Mouse (Mus musculus) MEL (cell line): ENCODE measurements around the gene Scn4b. TPM values are rescaled to one million over a fixed set of nuclear protein-coding genes. Genes with fewer than 3 reads are reported as not detected.

Experiments
- DNase-seq: peaks from one replicate; pipeline ENCODE4 v3.0.0; 2011; ENCODE audit warnings: low read depth, low spot score
- H3K27ac ChIP-seq: 2 replicates; pipeline ENCODE4 v1.5.1; 2012; ENCODE audit warnings: low read depth, mild to moderate bottlenecking, control low read depth, low read length, moderate library complexity; ENCODE audit not compliant: control insufficient read depth
- H3K27me3 ChIP-seq, 2 experiments: fragments of 150-350 bp in 1 of 2; sonication (generic) in 1 of 2; 2 replicates each; pipeline ENCODE4 v1.6.1; 2012; ENCODE audit warnings: low read length in 2 of 2, mild to moderate bottlenecking in 2 of 2, improper control_type of control experiment in 1 of 2, moderate library complexity in 1 of 2; ENCODE audit not compliant: insufficient read depth in 2 of 2, control insufficient read depth in 1 of 2
- H3K36me3 ChIP-seq, 2 experiments: 2 replicates each; pipeline ENCODE4 v1.6.1; 2012 to 2014; ENCODE audit warnings: low read length in 2 of 2, improper control_type of control experiment in 1 of 2, inconsistent platforms in 1 of 2, mild to moderate bottlenecking in 1 of 2; ENCODE audit not compliant: insufficient read depth in 2 of 2, control insufficient read depth in 1 of 2
- H3K4me1 ChIP-seq, 2 experiments: fragments of 150-350 bp in 1 of 2; sonication (generic) in 1 of 2; 2 replicates each; pipeline ENCODE4 v1.6.1; 2012; ENCODE audit warnings: low read length in 2 of 2, improper control_type of control experiment in 1 of 2, mild to moderate bottlenecking in 1 of 2; ENCODE audit not compliant: insufficient read depth in 2 of 2, control insufficient read depth in 1 of 2
- H3K4me3 ChIP-seq, 2 experiments: fragments of 150-350 bp in 1 of 2; sonication (generic) in 1 of 2; 2 replicates each; pipeline ENCODE4 v1.5.1; 2012; ENCODE audit warnings: low read depth in 2 of 2, low read length in 2 of 2, mild to moderate bottlenecking in 2 of 2, moderate library complexity in 2 of 2, control low read depth in 1 of 2, improper control_type of control experiment in 1 of 2; ENCODE audit not compliant: control insufficient read depth in 1 of 2, insufficient read depth in 1 of 2
- H3K79me2 ChIP-seq: 2 replicates; pipeline ENCODE4 v1.6.1; 2012; ENCODE audit warnings: mild to moderate bottlenecking, low read length, moderate library complexity; ENCODE audit not compliant: control insufficient read depth, poor library complexity, insufficient read depth
- H3K9ac ChIP-seq: 2 replicates; pipeline ENCODE4 v1.6.1; 2012; ENCODE audit warnings: low read depth, mild to moderate bottlenecking, control low read depth, low read length, moderate library complexity; ENCODE audit not compliant: control insufficient read depth, poor library complexity, severe bottlenecking
- H3K9me3 ChIP-seq: fragments of 150-350 bp; sonication (generic); replicated peaks from 2 replicates; pipeline ENCODE4 v1.6.1; 2012; ENCODE audit warnings: mild to moderate bottlenecking, low read length, improper control_type of control experiment, moderate library complexity; ENCODE audit not compliant: insufficient read depth
- BHLHE40 ChIP-seq: IDR thresholded peaks from 2 replicates; pipeline ENCODE4 v1.6.1; 2012; ENCODE audit warnings: low read depth, mild to moderate bottlenecking, inconsistent platforms, low read length, improper control_type of control experiment, borderline replicate concordance
- CHD1 ChIP-seq: IDR thresholded peaks from 2 replicates; pipeline ENCODE4 v1.6.1; 2012; ENCODE audit warnings: low read depth, mild to moderate bottlenecking, inconsistent platforms, low read length, improper control_type of control experiment
- EP300 ChIP-seq, 2 experiments: IDR thresholded peaks; 2 replicates each; pipeline ENCODE4 v1.6.1; 2011; ENCODE audit warnings: improper control_type of control experiment in 2 of 2, low read length in 2 of 2, low read depth in 1 of 2, mild to moderate bottlenecking in 1 of 2
- ETS1 ChIP-seq: IDR thresholded peaks from 2 replicates; pipeline ENCODE4 v1.6.1; 2012; ENCODE audit warnings: low read depth, mild to moderate bottlenecking, inconsistent platforms, low read length, improper control_type of control experiment, moderate library complexity
- GABPA ChIP-seq: IDR thresholded peaks from 2 replicates; pipeline ENCODE4 v1.6.1; 2012; ENCODE audit warnings: low read depth, mild to moderate bottlenecking, inconsistent platforms, low read length, improper control_type of control experiment, moderate library complexity
- GATA1 ChIP-seq: IDR thresholded peaks from 2 replicates; pipeline ENCODE4 v1.6.1; 2011; ENCODE audit warnings: low read depth, low read length, improper control_type of control experiment
- HCFC1 ChIP-seq: IDR thresholded peaks from 2 replicates; pipeline ENCODE4 v1.6.1; 2012; ENCODE audit warnings: low read depth, mild to moderate bottlenecking, inconsistent platforms, low read length, improper control_type of control experiment, moderate library complexity
- JUND ChIP-seq: IDR thresholded peaks from 2 replicates; pipeline ENCODE4 v1.6.1; 2011; ENCODE audit warnings: low read depth, mild to moderate bottlenecking, improper control_type of control experiment, low read length
- MAFK ChIP-seq: IDR thresholded peaks from 2 replicates; pipeline ENCODE4 v1.6.1; 2011; ENCODE audit warnings: low read depth, mild to moderate bottlenecking, low read length, improper control_type of control experiment, borderline replicate concordance
- MAX ChIP-seq: IDR thresholded peaks from 2 replicates; pipeline ENCODE4 v1.6.1; 2011; ENCODE audit warnings: low read length, improper control_type of control experiment
- MAZ ChIP-seq: IDR thresholded peaks from 2 replicates; pipeline ENCODE4 v1.6.1; 2012; ENCODE audit warnings: low read depth, mild to moderate bottlenecking, inconsistent platforms, low read length, improper control_type of control experiment
- MXI1 ChIP-seq: IDR thresholded peaks from 2 replicates; pipeline ENCODE4 v1.6.1; 2011; ENCODE audit warnings: mild to moderate bottlenecking, low read depth, low read length, improper control_type of control experiment
- MYB ChIP-seq: IDR thresholded peaks from 2 replicates; pipeline ENCODE4 v1.6.1; 2011; ENCODE audit warnings: mild to moderate bottlenecking, low read depth, low read length, improper control_type of control experiment
- MYC ChIP-seq: IDR thresholded peaks from 2 replicates; pipeline ENCODE4 v1.6.1; 2011; ENCODE audit warnings: low read depth, mild to moderate bottlenecking, low read length, improper control_type of control experiment, moderate library complexity
- NELFE ChIP-seq: IDR thresholded peaks from 2 replicates; pipeline ENCODE4 v1.6.1; 2011; ENCODE audit warnings: low read depth, low read length, improper control_type of control experiment
- NRF1 ChIP-seq: IDR thresholded peaks from 2 replicates; pipeline ENCODE4 v1.6.1; 2014; ENCODE audit warnings: low read depth, mild to moderate bottlenecking, inconsistent platforms, low read length, improper control_type of control experiment, moderate library complexity; ENCODE audit not compliant: poor library complexity, insufficient read depth, severe bottlenecking
- POLR2AphosphoS2 ChIP-seq: IDR thresholded peaks from 2 replicates; pipeline ENCODE4 v1.6.1; 2011; ENCODE audit warnings: low read length, improper control_type of control experiment
- POLR2AphosphoS5 ChIP-seq: IDR thresholded peaks from 2 replicates; pipeline ENCODE4 v1.6.1; 2012; ENCODE audit warnings: low read depth, borderline replicate concordance, mild to moderate bottlenecking, inconsistent platforms, low read length, moderate library complexity, mixed read lengths
- RAD21 ChIP-seq: IDR thresholded peaks from 2 replicates; pipeline ENCODE4 v1.6.1; 2011; ENCODE audit warnings: mild to moderate bottlenecking, low read depth, low read length, improper control_type of control experiment
- RCOR1 ChIP-seq: IDR thresholded peaks from 2 replicates; pipeline ENCODE4 v1.6.1; 2012; ENCODE audit warnings: low read depth, mild to moderate bottlenecking, inconsistent platforms, low read length, improper control_type of control experiment
- SIN3A ChIP-seq: IDR thresholded peaks from 2 replicates; pipeline ENCODE4 v1.6.1; 2012; ENCODE audit warnings: low read length, improper control_type of control experiment, inconsistent platforms
- SMC3 ChIP-seq: IDR thresholded peaks from 2 replicates; pipeline ENCODE4 v1.6.1; 2011; ENCODE audit warnings: low read depth, low read length, improper control_type of control experiment
- TAL1 ChIP-seq: IDR thresholded peaks from 2 replicates; pipeline ENCODE4 v1.6.1; 2012; ENCODE audit warnings: mild to moderate bottlenecking, inconsistent platforms, low read length, moderate library complexity, mixed read lengths
- TBP ChIP-seq: IDR thresholded peaks from 2 replicates; pipeline ENCODE4 v1.8.0; 2011; ENCODE audit warnings: low read depth, low read length, improper control_type of control experiment
- TCF12 ChIP-seq: IDR thresholded peaks from 2 replicates; pipeline ENCODE4 v1.6.1; 2014; ENCODE audit warnings: low read depth, mild to moderate bottlenecking, inconsistent platforms, low read length, improper control_type of control experiment, moderate library complexity
- USF1 ChIP-seq: IDR thresholded peaks from 2 replicates; pipeline ENCODE4 v1.6.1; 2014; ENCODE audit warnings: low read depth, mild to moderate bottlenecking, inconsistent platforms, low read length, improper control_type of control experiment, moderate library complexity
- ZC3H11A ChIP-seq: IDR thresholded peaks from 2 replicates; pipeline ENCODE4 v1.6.1; 2012; ENCODE audit warnings: low read depth, mild to moderate bottlenecking, inconsistent platforms, low read length, improper control_type of control experiment
- ZKSCAN1 ChIP-seq: IDR thresholded peaks from 2 replicates; pipeline ENCODE4 v1.6.1; 2012; ENCODE audit warnings: low read depth, mild to moderate bottlenecking, inconsistent platforms, low read length, improper control_type of control experiment, moderate library complexity
- ZMIZ1 ChIP-seq: IDR thresholded peaks from 2 replicates; pipeline ENCODE4 v1.6.1; 2012; ENCODE audit warnings: low read depth, mild to moderate bottlenecking, inconsistent platforms, low read length, improper control_type of control experiment, moderate library complexity
- ZNF384 ChIP-seq: IDR thresholded peaks from 2 replicates; pipeline ENCODE4 v1.6.1; 2012; ENCODE audit warnings: low read depth, mild to moderate bottlenecking, inconsistent platforms, low read length, improper control_type of control experiment
- polyA plus RNA-seq, 2 experiments: library from polyadenylated mRNA; stranded (reverse) in 1 of 2; unstranded in 1 of 2; fragments of >175 nt in 1 of 2; fragments of >200 nt in 1 of 2; gene quantifications; 2 replicates each; pipeline versions ENCODE4 v1.2.1 to v1.2.4; 2012; ENCODE audit warnings: low replicate concordance in 2 of 2, low read depth in 1 of 2; ENCODE audit not compliant: insufficient read length in 2 of 2, insufficient read depth in 1 of 2, missing spikeins in 1 of 2
- total RNA-seq: library from RNA; depleted of rRNA; stranded (reverse); fragments of 300-350 nt; gene quantifications from 2 replicates; pipeline ENCODE4 v1.2.3, GENCODE M21; 2012

Gene Scn4b
- total and polyA plus RNA-seq, 3 experiments, result not detected

- Histone ChIP-seq H3K4me3 (no peak overlapping the region), H3K79me2 (no peaks in the 10 kb centered on the region), H3K4me1 (peaks cover 0 to 4% of the 10 kb centered on the region in 2 experiments; a peak in 2 of 4 replicates)
- no peak for TF ChIP-seq JUND
- TF ChIP-seq NELFE, result no peak
- no peak for TF ChIP-seq MAX
- no peak for TF ChIP-seq ZMIZ1
- no peak for TF ChIP-seq ZNF384
- TF ChIP-seq EP300 (IDR thresholded peaks at IDR 0.05; ENCODE audit: low read depth in 1 of 2, low read length in 2 of 2), result no peak
- TF ChIP-seq NRF1, result no peak
- no peak for TF ChIP-seq CHD1
- no peak for TF ChIP-seq MAZ
- TF ChIP-seq ZC3H11A, result no peak
- TF ChIP-seq MYC, result no peak
- no peak for TF ChIP-seq GATA1
- TF ChIP-seq TCF12, result no peak
- no peak for TF ChIP-seq SMC3
- TF ChIP-seq RCOR1, result no peak
- TF ChIP-seq, all 39 proteins: peak for 0
- no peak for DNase-seq
- H3K9ac ChIP-seq, result no peak overlapping the region
- H3K9me3 ChIP-seq, result no peaks in the 10 kb centered on the region
- no peak overlapping the region for H3K27ac ChIP-seq
- H3K36me3 ChIP-seq, result peaks cover 0 to 2% of the 10 kb centered on the region in 2 experiments; a peak in 2 of 4 replicates
- H3K27me3 ChIP-seq, result peaks cover 3 to 4% of the 10 kb centered on the region in 2 experiments; a peak in 3 of 4 replicates
Observed at GRCm38 (mm10) chr9:45121001-45121400, 17.2 kb upstream of the Scn4b start.

GRCm38 (mm10) chr9:45121769-45122168, 16.4 kb upstream of the Scn4b start:
- Histone ChIP-seq H3K27ac (no peak overlapping the region), H3K79me2 (no peaks in the 10 kb centered on the region), H3K27me3 (peaks cover 0 to 2% of the 10 kb centered on the region in 2 experiments; a peak in 3 of 4 replicates), H3K36me3 (peaks cover 0 to 2% of the 10 kb centered on the region in 2 experiments; a peak in 2 of 4 replicates), H3K9ac (peak overlapping the region; percentile 49), H3K4me3 (peak overlapping the region; percentile 33 to 35; a peak in 2 of 4 replicates), H3K4me1 (peaks cover 0 to 4% of the 10 kb centered on the region in 2 experiments; a peak in 2 of 4 replicates), H3K9me3 (no peaks in the 10 kb centered on the region)
- peak; percentile 89 for DNase-seq
- TF ChIP-seq JUND (no peak), NRF1 (no peak), POLR2AphosphoS5 (no peak), POLR2AphosphoS2 (no peak), GATA1 (no peak), SMC3 (peak; percentile 93), TAL1 (no peak), RCOR1 (no peak), ZKSCAN1 (no peak), ETS1 (no peak), BHLHE40 (no peak), ZC3H11A (peak; percentile 82), NELFE (no peak), RAD21 (peak; percentile 89), TCF12 (peak; percentile 15; the same call in 1 of the 2 replicates), EP300 (IDR thresholded peaks at IDR 0.05; ENCODE audit: low read depth in 1 of 2, low read length in 2 of 2) (0 out of 4 replicates have a peak, but pooled peaks of 1 of the 2 experiments have one; percentile 3), MXI1 (peak; percentile 81), ZMIZ1 (no peak), GABPA (no peak), MAFK (no peak), MYC (peak; percentile 93), SIN3A (peak; percentile 32; the same call in 1 of the 2 replicates), TBP (no peak), HCFC1 (no peak), CHD1 (no peak), USF1 (no peak), MAZ (no peak), MYB (no peak), MAX (peak; percentile 71)
